Mouse (Mus musculus): Measurements from ENCODE around the gene Tmem131. TPM values are rescaled to one million over a fixed set of nuclear protein-coding genes. Genes with fewer than 3 reads are reported as not detected.

Tmem131 gene
- total and polyA plus RNA-seq, 3 experiments: 9.7 to 39.9 (median 11.5) TPM

- Histone ChIP-seq H3K4me3 (replicated peaks in 1 of 3; ENCODE audit: low read depth in 2 of 3, low read length in 2 of 3, poor library complexity in 1 of 3) (peak overlapping the region; percentile 79 to 95 (median 79)), H3K9me3 (replicated peaks; ENCODE audit: low read length) (no peaks in the 10 kb centered on the region), H3K27me3 (replicated peaks) (no peaks in the 10 kb centered on the region), H3K36me3 (replicated peaks in 1 of 2; ENCODE audit: control insufficient read depth in 1 of 2, insufficient read depth in 1 of 2, low read length in 1 of 2) (peaks cover 0 to 7% of the 10 kb centered on the region in 2 experiments), H3K9ac (ENCODE audit: insufficient read depth, low read depth) (peak overlapping the region; percentile 89), H3K79me2 (replicated peaks; ENCODE audit: control insufficient read depth, extremely low read depth, insufficient read depth, poor library complexity, severe bottlenecking) (peaks cover 30% of the 10 kb centered on the region), H3K4me2 (ENCODE audit: insufficient read depth, low read depth, poor library complexity, severe bottlenecking) (peak overlapping the region; percentile 76), H3K27ac (ENCODE audit: insufficient read depth, low read depth) (no peak overlapping the region), H3K4me1 (ENCODE audit: control insufficient read depth in 1 of 2, insufficient read depth in 2 of 2) (peaks cover 9 to 57% of the 10 kb centered on the region in 2 experiments; a peak in 3 of 4 replicates)
- TF ChIP-seq ELF1 (IDR thresholded peaks at IDR 0.05; ENCODE audit: low read depth, low read length): no peak
- TF ChIP-seq KAT2A (IDR thresholded peaks at IDR 0.05; ENCODE audit: insufficient replicate concordance, low read length): no peak
- TF ChIP-seq CTCF (conservative IDR thresholded peaks at IDR 0.05 in 1 of 2, IDR thresholded peaks at IDR 0.05 in 1 of 2; ENCODE audit: low read depth in 2 of 2, low read length in 2 of 2): no peak
- no peak for TF ChIP-seq NRF1 (IDR thresholded peaks at IDR 0.05; ENCODE audit: low read depth, low read length)
- TF ChIP-seq MYC (IDR thresholded peaks at IDR 0.05; ENCODE audit: low read depth, low read length): no peak
- TF ChIP-seq SMC3 (IDR thresholded peaks at IDR 0.05; ENCODE audit: low read depth, low read length): no peak
- TF ChIP-seq MEF2A (IDR thresholded peaks at IDR 0.05; ENCODE audit: borderline replicate concordance, low read depth, low read length): no peak
- TF ChIP-seq SIN3A (IDR thresholded peaks at IDR 0.05; ENCODE audit: low read length): no peak
- TF ChIP-seq CHD1 (IDR thresholded peaks at IDR 0.05; ENCODE audit: low read depth, low read length): no peak
- TF ChIP-seq MAZ (IDR thresholded peaks at IDR 0.05; ENCODE audit: low read depth, low read length): no peak
- no peak for TF ChIP-seq GABPA (IDR thresholded peaks at IDR 0.05; ENCODE audit: insufficient replicate concordance, low read depth, low read length)
- no peak for TF ChIP-seq PAX5 (IDR thresholded peaks at IDR 0.05; ENCODE audit: low read length)
- no peak for TF ChIP-seq HCFC1 (IDR thresholded peaks at IDR 0.05; ENCODE audit: low read depth, low read length)
- TF ChIP-seq POLR2A (IDR thresholded peaks at IDR 0.05; ENCODE audit: low read depth, low read length): no peak
- no peak for TF ChIP-seq JUN (IDR thresholded peaks at IDR 0.05; ENCODE audit: insufficient read depth, low read depth, low read length)
- no peak for TF ChIP-seq BHLHE40 (IDR thresholded peaks at IDR 0.05; ENCODE audit: low read depth, low read length)
- no peak for TF ChIP-seq UBTF (IDR thresholded peaks at IDR 0.05; ENCODE audit: low read depth, low read length)
- no peak for DNase-seq (ENCODE audit: extremely low read depth)
- dilution Hi-C loops (cut with MboI; ENCODE audit: extremely low pct_ligation_motif_present, extremely low pct_unique_long_range_greater_than_20kb, low sequenced_read_pairs): no loop called here
- in situ Hi-C loops (cut with MboI; ENCODE audit: low pct_ligation_motif_present, low pct_unique_long_range_greater_than_20kb, low sequenced_read_pairs): no loop called here
Measured at GRCm38 (mm10) chr1:36938348-36938747, 5.1 kb downstream of the Tmem131 start.

- Histone ChIP-seq H3K9ac (ENCODE audit: insufficient read depth, low read depth) (no peak overlapping the region; the same call in 1 of the 2 replicates), H3K4me1 (ENCODE audit: control insufficient read depth in 1 of 2, insufficient read depth in 2 of 2) (peaks cover 8 to 55% of the 10 kb centered on the region in 2 experiments; a peak in 3 of 4 replicates), H3K79me2 (replicated peaks; ENCODE audit: control insufficient read depth, extremely low read depth, insufficient read depth, poor library complexity, severe bottlenecking) (peaks cover 36% of the 10 kb centered on the region), H3K9me3 (replicated peaks; ENCODE audit: low read length) (no peaks in the 10 kb centered on the region), H3K27ac (ENCODE audit: insufficient read depth, low read depth) (no peak overlapping the region), H3K27me3 (replicated peaks) (no peaks in the 10 kb centered on the region), H3K36me3 (replicated peaks in 1 of 2; ENCODE audit: control insufficient read depth in 1 of 2, insufficient read depth in 1 of 2, low read length in 1 of 2) (peaks cover 0 to 7% of the 10 kb centered on the region in 2 experiments), H3K4me2 (ENCODE audit: insufficient read depth, low read depth, poor library complexity, severe bottlenecking) (peak overlapping the region; percentile 38; the same call in 1 of the 2 replicates), H3K4me3 (replicated peaks in 1 of 3; ENCODE audit: low read depth in 2 of 3, low read length in 2 of 3, poor library complexity in 1 of 3) (peak overlapping the region in 2 of 3 experiments; percentile 79)
- in situ Hi-C loops (cut with MboI; ENCODE audit: low pct_ligation_motif_present, low pct_unique_long_range_greater_than_20kb, low sequenced_read_pairs): no loop called here
- dilution Hi-C loops (cut with MboI; ENCODE audit: extremely low pct_ligation_motif_present, extremely low pct_unique_long_range_greater_than_20kb, low sequenced_read_pairs): no loop called here
- TF ChIP-seq HCFC1 (IDR thresholded peaks at IDR 0.05; ENCODE audit: low read depth, low read length): no peak
- TF ChIP-seq USF1 (IDR thresholded peaks at IDR 0.05; ENCODE audit: low read depth, low read length): no peak
- no peak for TF ChIP-seq ZNF384 (IDR thresholded peaks at IDR 0.05; ENCODE audit: low read depth, low read length)
- no peak for TF ChIP-seq MAFK (IDR thresholded peaks at IDR 0.05; ENCODE audit: insufficient replicate concordance, low read length)
- TF ChIP-seq RCOR1 (conservative IDR thresholded peaks at IDR 0.05; ENCODE audit: low read depth, low read length): no peak
- TF ChIP-seq POLR2AphosphoS2 (IDR thresholded peaks at IDR 0.05; ENCODE audit: low read depth, low read length): no peak
- no peak for TF ChIP-seq EP300 (IDR thresholded peaks at IDR 0.05; ENCODE audit: low read length)
- TF ChIP-seq USF2 (conservative IDR thresholded peaks at IDR 0.05; ENCODE audit: low read depth, low read length): no peak
- DNase-seq (ENCODE audit: extremely low read depth): no peak
Measured at GRCm38 (mm10) chr1:36937648-36938047, 5.8 kb downstream of the Tmem131 start.

Data from CH12.LX (cell line).